Comparison of ENCODE assay signal across 9 mouse cellular contexts in the genomic region with DNA sequence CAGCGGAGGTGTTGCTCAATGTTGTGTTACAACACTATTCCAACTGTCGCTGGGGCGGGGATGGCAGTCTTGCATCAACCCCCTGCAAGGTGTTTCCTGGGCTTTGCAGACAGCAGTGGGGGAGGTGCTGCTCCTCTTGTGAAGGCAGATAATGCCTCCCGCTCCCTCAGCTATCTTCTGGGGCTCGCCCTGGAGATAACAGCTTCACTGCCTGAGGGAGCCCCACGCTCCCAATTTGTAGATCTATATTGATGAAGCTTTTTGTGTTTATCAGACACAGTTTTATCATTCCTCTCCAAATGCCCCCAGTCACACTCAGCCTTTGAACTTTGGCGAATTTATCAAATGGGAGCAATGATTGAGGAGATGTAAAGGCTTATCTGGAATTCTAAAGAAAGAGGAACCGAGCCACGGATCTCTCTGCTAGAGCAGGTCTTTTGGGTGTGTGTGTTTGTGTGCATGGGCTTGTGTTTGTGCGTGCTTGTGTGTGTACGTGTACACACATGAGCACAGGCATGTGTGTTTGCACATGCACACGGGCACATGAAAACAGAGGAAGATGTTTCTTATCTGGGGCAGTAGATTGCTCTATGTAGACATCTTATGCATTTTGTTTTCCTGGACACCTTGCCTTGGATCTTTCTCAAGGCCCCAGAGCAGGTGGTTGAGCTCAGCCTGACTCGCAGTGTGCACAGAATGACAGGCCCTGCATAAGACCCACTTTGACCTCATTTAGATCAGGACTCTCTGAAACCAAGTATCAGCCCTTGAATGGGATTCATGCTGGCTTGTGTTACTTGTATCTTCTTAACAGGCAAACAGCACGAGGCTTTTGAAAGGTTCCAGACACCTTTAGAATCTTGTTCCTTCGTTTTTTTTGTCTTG.
DNase-seq lines count a peak whose midpoint lies in the region; ATAC-seq and TF ChIP-seq lines count a peak whose summit lies in the region.
"Had no signal": no experiment of that assay in that cellular context is flagged by ENCODE, and none has a peak within 500 bp of the region (broad histone marks: within the 10 kb centered on the region; RNA-seq: fewer than 3 reads in every experiment).

No protein-coding gene starts in this region.

- no peaks in the 10 kb centered on the region for H3K27me3 ChIP-seq in liver, embryonic 14.5 days (ENCODE audit: control insufficient read depth, insufficient read depth, low read length)
- H3K27me3 ChIP-seq in cerebellum, adult 2 months (ENCODE audit: control insufficient read depth, insufficient read depth, low read length), result no peaks in the 10 kb centered on the region
- H3K27me3 ChIP-seq in forebrain, embryonic 15.5 days, result no peaks in the 10 kb centered on the region

- H3K4me1 ChIP-seq in bone marrow macrophage, adult 2 months (ENCODE audit: control insufficient read depth, insufficient read depth, low read length), result peaks cover 80% of the 10 kb centered on the region
- peaks cover 45 to 64% of the 10 kb centered on the region in 2 experiments for H3K4me1 ChIP-seq in liver, embryonic 14.5 days (replicated peaks; ENCODE audit: control insufficient read depth in 2 of 2, insufficient read depth in 2 of 2, low read length in 1 of 2)
- H3K4me1 ChIP-seq in cerebellum, adult 2 months (ENCODE audit: control insufficient read depth, insufficient read depth, low read length), result no peaks in the 10 kb centered on the region
- peaks cover 5% of the 10 kb centered on the region for H3K4me1 ChIP-seq in forebrain, embryonic 15.5 days

- H3K4me2 ChIP-seq in liver, embryonic 14.5 days (ENCODE audit: low read depth), result peak overlapping the region; percentile 68
- H3K4me2 ChIP-seq in forebrain, embryonic 15.5 days (replicated peaks), result no peak overlapping the region
- H3K4me2 ChIP-seq: neural tube, embryonic 13.5 days had no signal

- WGBS in liver, embryonic 14.5 days (ENCODE audit: insufficient replicate concordance), result 3% methylated on average over 15 of the region's 15 CpGs
- WGBS in cerebellum, adult 2 months, result 65% methylated on average over 15 of the region's 15 CpGs
- 40% methylated on average over 15 of the region's 15 CpGs for WGBS in forebrain, embryonic 15.5 days

- H3K36me3 ChIP-seq in liver, embryonic 14.5 days (replicated peaks; ENCODE audit: control insufficient read depth, insufficient read depth, low read depth), result no peaks in the 10 kb centered on the region
- no peaks in the 10 kb centered on the region for H3K36me3 ChIP-seq in forebrain, embryonic 15.5 days
- H3K36me3 ChIP-seq: neural tube, embryonic 13.5 days had no signal

- peak overlapping the region; percentile 72 for H3K27ac ChIP-seq in bone marrow macrophage, adult 2 months (ENCODE audit: insufficient read depth, low read depth, low read length)
- peak overlapping the region; percentile 71 for H3K27ac ChIP-seq in liver, embryonic 14.5 days
- no peak overlapping the region for H3K27ac ChIP-seq in cerebellum, adult 2 months (ENCODE audit: insufficient read depth, low read length)
- H3K27ac ChIP-seq in forebrain, embryonic 15.5 days (replicated peaks), result no peak overlapping the region
- H3K27ac ChIP-seq: layer of hippocampus, adult 2 months; neural tube, embryonic 13.5 days had no signal

- peak; percentile 6 for DNase-seq in ES-CJ7 (ENCODE audit: low read depth, low spot score)
- peak; percentile 82 to 87 (median 85) for DNase-seq in liver, embryonic 14.5 days (ENCODE audit: low read depth in 3 of 3, low spot score in 3 of 3)
- peak; percentile 32 for DNase-seq in skeletal muscle tissue, adult 2 months (ENCODE audit: low read depth, low spot score)
- DNase-seq in cerebellum, adult 8-10 months, result no peak
- no peak for DNase-seq in cerebellum, adult 2 months

- no peaks in the 10 kb centered on the region for H3K9me3 ChIP-seq in liver, embryonic 14.5 days (ENCODE audit: control insufficient read depth, low read length)
- no peaks in the 10 kb centered on the region for H3K9me3 ChIP-seq in forebrain, embryonic 15.5 days
- H3K9me3 ChIP-seq: neural tube, embryonic 13.5 days had no signal

- H3K4me3 ChIP-seq in bone marrow macrophage, adult 2 months (ENCODE audit: insufficient read depth, low read length), result peak overlapping the region; percentile 7
- H3K4me3 ChIP-seq in liver, embryonic 14.5 days (ENCODE audit: insufficient read depth in 1 of 2, low read depth in 2 of 2, low read length in 2 of 2), result peak overlapping the region; percentile 26 to 30; a peak in 3 of 4 replicates
- no peak overlapping the region for H3K4me3 ChIP-seq in cerebellum, adult 2 months (replicated peaks; ENCODE audit: insufficient read depth, low read depth, low read length)
- H3K4me3 ChIP-seq in forebrain, embryonic 15.5 days, result no peak overlapping the region
- H3K4me3 ChIP-seq: layer of hippocampus, adult 2 months; neural tube, embryonic 13.5 days had no signal

- peak overlapping the region; percentile 34 for H3K9ac ChIP-seq in liver, embryonic 14.5 days (replicated peaks)
- H3K9ac ChIP-seq in forebrain, embryonic 15.5 days (replicated peaks), result no peak overlapping the region
- H3K9ac ChIP-seq: neural tube, embryonic 13.5 days had no signal

- no peak for TF ChIP-seq CTCF in bone marrow macrophage, adult 2 months (IDR thresholded peaks at IDR 0.05; ENCODE audit: low read depth, low read length)
- TF ChIP-seq CTCF in liver, embryonic 14.5 days (IDR thresholded peaks at IDR 0.05; ENCODE audit: low read depth), result no peak
- no peak for TF ChIP-seq CTCF in cerebellum, adult 2 months (IDR thresholded peaks at IDR 0.05; ENCODE audit: borderline replicate concordance, insufficient read depth, low read depth, low read length)

- peak; percentile 95 for ATAC-seq in liver, embryonic 14.5 days (ENCODE audit: insufficient read depth)
- no peak for ATAC-seq in forebrain, embryonic 15.5 days (replicated peaks)

- no peak for TF ChIP-seq POLR2A in bone marrow macrophage, adult 2 months (IDR thresholded peaks at IDR 0.05; ENCODE audit: borderline replicate concordance, low read depth, low read length)
- no peak for TF ChIP-seq POLR2A in cerebellum, adult 2 months (IDR thresholded peaks at IDR 0.05; ENCODE audit: borderline replicate concordance, insufficient read depth, low read length)

- TF ChIP-seq EP300 in liver, embryonic 14.5 days (IDR thresholded peaks at IDR 0.05; ENCODE audit: low read depth), result peak; percentile 96

Comparison
In these comparisons a context has a peak if more than half of its experiments do, and no peak if none do; other contexts are left out.
1. DNase-seq: peak in ES-CJ7 (single experiment), liver, embryonic 14.5 days (3 of 3) and skeletal muscle tissue, adult 2 months (single experiment); none in cerebellum, adult 8-10 months (single experiment) and cerebellum, adult 2 months (0 of 2).
2. H3K27ac ChIP-seq: peak in bone marrow macrophage, adult 2 months (single experiment) and liver, embryonic 14.5 days (single experiment); none in cerebellum, adult 2 months (single experiment) and forebrain, embryonic 15.5 days (single experiment).
3. H3K4me3 ChIP-seq: peak in bone marrow macrophage, adult 2 months (single experiment) and liver, embryonic 14.5 days (2 of 2); none in cerebellum, adult 2 months (single experiment) and forebrain, embryonic 15.5 days (single experiment).